Mouse (Mus musculus) heart, adult 2 months (tissue): ENCODE results near the gene Il17ra. TPM values are rescaled to one million over a fixed set of nuclear protein-coding genes. Genes with fewer than 3 reads are reported as not detected.

ENCODE experiments used
- DNase-seq, 2 experiments: peaks; one replicate each; pipeline ENCODE4 v3.0.0; 2021
- H3K27ac ChIP-seq: fragments of 200-600 bp; 2 replicates; pipeline ENCODE4 v1.8.1; 2022
- H3K27me3 ChIP-seq: fragments of 200-500 bp; 2 replicates; pipeline ENCODE4 v1.6.1; 2012; ENCODE audit warnings: mild to moderate bottlenecking, low read length, inconsistent platforms, mixed read lengths; ENCODE audit not compliant: control insufficient read depth, insufficient read depth
- H3K36me3 ChIP-seq: fragments of 200-500 bp; 2 replicates; pipeline ENCODE4 v1.6.1; 2012; ENCODE audit warnings: low read length, inconsistent platforms; ENCODE audit not compliant: control insufficient read depth, insufficient read depth
- H3K4me1 ChIP-seq: fragments of 200-500 bp; 2 replicates; pipeline ENCODE4 v1.6.1; 2011; ENCODE audit warnings: low read length; ENCODE audit not compliant: control insufficient read depth, insufficient read depth
- H3K4me3 ChIP-seq: fragments of 200-600 bp; 2 replicates; pipeline ENCODE4 v1.8.1; 2022
- H3K79me2 ChIP-seq: fragments of 200-500 bp; replicated peaks from 2 replicates; pipeline ENCODE4 v1.6.1; 2012; ENCODE audit warnings: mild to moderate bottlenecking, inconsistent platforms, low read length, moderate library complexity, mixed read lengths; ENCODE audit not compliant: control insufficient read depth, insufficient read depth
- H3K9ac ChIP-seq: fragments of 200-500 bp; 2 replicates; pipeline ENCODE4 v1.6.1; 2012; ENCODE audit warnings: low read depth, mild to moderate bottlenecking, control low read depth, inconsistent platforms, low read length, mixed read lengths
- CTCF ChIP-seq: fragments of 200-600 bp; IDR thresholded peaks from 2 replicates; pipeline ENCODE4 v1.8.1; 2022; ENCODE audit warnings: antibody characterized with exemption, mild to moderate bottlenecking, moderate library complexity
- EP300 ChIP-seq: fragments of 200-500 bp; IDR thresholded peaks from 2 replicates; pipeline ENCODE4 v1.6.1; 2011; ENCODE audit warnings: low read depth, low read length, control low read depth; ENCODE audit not compliant: insufficient read depth
- POLR2A ChIP-seq: fragments of 200-500 bp; IDR thresholded peaks from 2 replicates; pipeline ENCODE4 v1.6.1; 2011; ENCODE audit warnings: mild to moderate bottlenecking, low read depth, low read length, control low read depth; ENCODE audit not compliant: insufficient read depth
- whole genome bisulfite sequencing: fragments of 180-500 bp; shearing (Covaris S2); methylation state at CpG from one replicate; pipeline ENCODE4 v1.1.7; 2018; 5-methylcytosine and 5-hydroxymethylcytosine counted together
- intact Hi-C: fragments of 180-260 bp; cut with DNase I; formaldehyde crosslinking; loops from one replicate; pipeline ENCODE4 v1.15.1; 2025
- polyA plus RNA-seq: library from polyadenylated mRNA; depleted of rRNA; stranded (reverse); fragments of >200 nt; gene quantifications from 2 replicates; pipeline ENCODE4 v1.2.3, GENCODE M21; 2012; rRNA removed
- total RNA-seq, 2 experiments: library from RNA; stranded (reverse); gene quantifications; 2 replicates each; pipeline ENCODE4 v1.2.3; 2021

Il17ra gene
- total and polyA plus RNA-seq, 3 experiments, result 2.1 to 5.9 (median 2.4) TPM

DNA sequence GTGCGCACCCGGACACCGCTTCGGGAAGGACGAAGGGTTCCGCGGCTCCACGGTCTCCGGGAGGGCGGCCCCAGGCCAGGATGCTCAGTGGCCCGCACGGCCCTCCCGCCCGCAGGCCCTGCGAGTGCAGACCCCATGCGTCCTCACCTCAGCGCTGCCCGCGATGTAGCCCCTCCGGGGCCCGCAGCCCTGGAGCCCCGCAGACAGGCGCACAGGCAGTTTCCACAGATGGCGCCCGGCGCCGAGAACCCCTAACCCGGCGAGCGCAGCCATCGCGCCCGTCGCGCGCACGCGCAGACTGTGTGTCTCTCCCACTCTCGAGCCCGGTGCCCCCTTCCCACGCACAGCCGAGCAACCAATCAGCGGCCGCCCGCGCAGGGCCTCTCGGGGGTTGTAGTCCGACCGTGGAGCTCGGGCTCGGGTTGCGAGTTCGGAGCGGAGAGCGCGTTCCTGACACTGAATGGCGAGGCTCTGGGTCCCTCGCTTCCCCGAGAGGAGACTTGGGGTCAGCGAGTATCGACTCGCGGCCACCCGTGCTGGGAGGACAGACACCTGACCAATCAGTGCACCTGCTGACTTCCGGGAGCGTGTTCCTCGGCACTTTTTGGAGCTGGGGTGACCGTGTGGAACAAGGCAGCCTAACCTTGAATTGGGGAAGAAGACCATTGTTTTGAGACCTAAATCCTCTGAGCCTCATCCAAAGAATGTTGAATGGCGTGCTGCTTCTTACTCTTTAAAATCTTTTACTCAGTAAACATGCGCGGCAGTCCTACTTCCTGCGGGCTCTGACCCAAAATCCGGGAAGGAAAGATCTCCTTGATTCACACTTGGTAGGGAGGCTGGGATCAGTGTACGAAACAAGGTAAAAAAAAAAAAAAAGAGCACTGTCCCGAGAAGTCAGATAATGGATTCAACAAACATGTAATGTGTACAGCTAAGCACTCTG lies 68.2 kb downstream of the Il17ra start, which contains the start of gene Hdhd5:
Hdhd5 (minus strand) TSS at position 300 of the 946 bp plus-strand sequence.
- peak within 1 kb of the TSS; percentile 97 for H3K27ac ChIP-seq
- WGBS, result under 1% methylated on average over 75 of the region's 75 CpGs
- H3K9ac ChIP-seq, result peak within 1 kb of the TSS; percentile 90
- intact Hi-C loops, result loop anchor here (5.0 kb wide), 1 partner anchor 291 kb away; the partner anchor contains the start of gene Atp6v1e1
- peak; percentile 78 for TF ChIP-seq POLR2A
- TF ChIP-seq CTCF, result no peak
- 0 out of 2 replicates have a peak, but pooled peaks have one; percentile 16 for TF ChIP-seq EP300
- H3K4me3 ChIP-seq, result peak within 1 kb of the TSS; percentile 86
- peaks cover 6% of the 10 kb centered on the region for H3K4me1 ChIP-seq
- DNase-seq, result peak; percentile 93 to 94
- H3K36me3 ChIP-seq, result no peaks in the 10 kb centered on the region; the same call in 1 of the 2 replicates
- no peaks in the 10 kb centered on the region for H3K27me3 ChIP-seq
- peaks cover 7% of the 10 kb centered on the region for H3K79me2 ChIP-seq

DNA sequence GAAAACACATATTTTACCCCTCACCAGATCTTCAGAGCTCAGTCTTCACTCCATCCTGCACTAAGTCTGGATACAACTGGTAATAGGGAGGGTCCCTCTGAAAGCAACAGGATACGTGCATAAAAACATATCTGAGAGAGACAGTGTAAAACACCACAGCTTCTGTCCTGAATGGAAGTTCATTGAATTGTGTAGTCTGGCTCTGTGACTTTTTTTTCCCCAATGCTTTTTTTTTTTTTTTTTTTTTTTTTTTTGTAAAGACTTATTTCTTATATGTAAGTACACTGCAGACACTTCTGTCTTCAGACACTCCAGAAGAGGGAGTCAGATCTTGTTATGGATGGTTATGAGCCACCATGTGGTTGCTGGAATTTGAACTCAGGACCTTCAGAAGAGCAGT lies 69.5 kb downstream of the Il17ra start:
- Histone ChIP-seq H3K27me3 (no peaks in the 10 kb centered on the region), H3K4me1 (peaks cover 6% of the 10 kb centered on the region), H3K4me3 (no peak overlapping the region), H3K79me2 (peaks cover 7% of the 10 kb centered on the region), H3K36me3 (no peaks in the 10 kb centered on the region; the same call in 1 of the 2 replicates), H3K9ac (no peak overlapping the region), H3K27ac (no peak overlapping the region)
- 75% methylated on average over 1 of the region's 1 CpGs for WGBS
- TF ChIP-seq POLR2A, result no peak
- TF ChIP-seq CTCF, result no peak
- no peak for TF ChIP-seq EP300
- intact Hi-C loops, result loop anchor here (5.0 kb wide), 1 partner anchor 290 kb away; the partner anchor contains the start of gene Atp6v1e1
- DNase-seq, result no peak

DNA sequence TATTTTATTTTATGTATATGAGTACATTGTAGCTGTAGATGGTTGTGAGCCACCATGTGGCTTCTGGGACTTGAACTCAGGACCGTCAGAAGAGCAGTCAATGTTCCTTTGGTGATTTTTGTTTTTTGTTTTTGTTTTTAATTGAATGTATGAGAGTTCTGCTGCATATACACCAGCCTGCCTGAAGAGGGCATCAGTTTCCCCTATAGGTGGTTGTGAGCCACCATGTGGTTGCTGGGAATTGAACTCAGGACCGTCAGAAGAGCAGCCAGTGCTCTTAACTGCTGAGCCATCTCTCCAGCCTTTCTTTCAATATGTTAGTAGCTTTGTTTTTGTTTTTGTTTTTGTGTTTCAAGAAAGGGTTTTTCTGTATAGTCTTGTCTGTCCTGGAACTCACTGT lies 73.3 kb downstream of the Il17ra start:
- Histone ChIP-seq H3K27me3 (no peaks in the 10 kb centered on the region), H3K36me3 (no peaks in the 10 kb centered on the region), H3K27ac (no peak overlapping the region), H3K79me2 (no peaks in the 10 kb centered on the region), H3K4me3 (no peak overlapping the region), H3K4me1 (peaks cover 7% of the 10 kb centered on the region), H3K9ac (no peak overlapping the region)
- WGBS, result 84% methylated on average over 2 of the region's 2 CpGs
- intact Hi-C loops, result loop anchor here (5.0 kb wide), 2 partner anchors 111 to 361 kb away; no protein-coding TSS in a partner anchor
- TF ChIP-seq POLR2A (no peak), CTCF (peak; percentile 35)
- DNase-seq, result no peak

Other genes with a start within 250 kb of the Il17ra start
- gene D330020A13Rik, start 168.9 kb upstream of the Il17ra start, total RNA-seq, result not detected
- not detected in 2 replicates for gene D330020A13Rik, start 168.9 kb upstream of the Il17ra start, polyA plus RNA-seq
- under 1 TPM; 0.20 to 0.29 TPM for gene B4galnt3, start 168.7 kb upstream of the Il17ra start, total RNA-seq
- 0.20 and 0.26 TPM in 2 replicates for gene B4galnt3, start 168.7 kb upstream of the Il17ra start, polyA plus RNA-seq
- 10 to 100 TPM; 27.6 to 28.8 TPM for gene Kdm5a, start 99.1 kb upstream of the Il17ra start, total RNA-seq
- gene Kdm5a, start 99.1 kb upstream of the Il17ra start, polyA plus RNA-seq, result 3.4 and 6.5 TPM in 2 replicates
- gene Ccdc77, start 98.9 kb upstream of the Il17ra start, total RNA-seq, result 1 to 10 TPM; 3.7 to 4.0 TPM
- 2.6 and 6.6 TPM in 2 replicates for gene Ccdc77, start 98.9 kb upstream of the Il17ra start, polyA plus RNA-seq
- gene Tmem121b, start 30.6 kb downstream of the Il17ra start, total RNA-seq, result not detected
- gene Tmem121b, start 30.6 kb downstream of the Il17ra start, polyA plus RNA-seq, result not detected in 2 replicates
- 10 to 100 TPM; 17.1 to 18.4 TPM for gene Hdhd5, start 68.1 kb downstream of the Il17ra start, total RNA-seq
- gene Hdhd5, start 68.1 kb downstream of the Il17ra start, polyA plus RNA-seq, result 29.9 and 38.7 TPM in 2 replicates
- 10 to 100 TPM; 12.9 to 17.4 TPM for gene Cecr2, start 203.1 kb downstream of the Il17ra start, total RNA-seq
- gene Cecr2, start 203.1 kb downstream of the Il17ra start, polyA plus RNA-seq, result 7.0 and 9.5 TPM in 2 replicates